Mouse (Mus musculus): Measurements from ENCODE around the gene Clic1.

DNA sequence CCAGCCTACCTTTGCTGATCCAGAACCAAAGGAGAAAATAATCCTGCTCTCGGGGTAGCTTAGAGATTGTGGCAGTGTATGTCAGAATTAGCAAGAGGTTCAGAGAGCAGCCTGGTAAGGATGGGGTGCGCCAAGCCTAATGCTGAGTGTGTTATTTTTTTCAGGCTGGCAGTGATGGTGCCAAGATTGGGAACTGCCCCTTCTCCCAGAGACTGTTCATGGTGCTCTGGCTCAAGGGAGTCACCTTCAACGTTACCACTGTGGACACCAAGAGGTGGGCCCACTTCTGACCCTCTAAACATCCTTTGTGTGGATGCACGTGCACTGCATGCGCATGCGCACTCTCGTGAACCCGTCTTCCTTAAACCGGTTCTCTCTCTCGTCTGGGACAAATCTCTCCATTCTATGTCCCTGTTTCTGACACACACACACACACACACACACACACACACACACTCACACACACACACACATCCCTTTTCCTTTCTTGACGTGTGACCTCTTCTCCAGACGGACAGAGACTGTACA is 2.6 kb downstream of the Clic1 start:
- no peak for TF ChIP-seq CTCF (IDR thresholded peaks at IDR 0.05; ENCODE audit: control insufficient read depth, insufficient read depth, insufficient read length)
- TF ChIP-seq MAX (IDR thresholded peaks at IDR 0.05) = no peak
- no peak for TF ChIP-seq USF1 (IDR thresholded peaks at IDR 0.05; ENCODE audit: low read depth)
- no peak for TF ChIP-seq MYOG (IDR thresholded peaks at IDR 0.05; ENCODE audit: control insufficient read depth, extremely low read depth, insufficient read length)
- TF ChIP-seq MYOD1 (IDR thresholded peaks at IDR 0.05; ENCODE audit: control insufficient read depth, insufficient read length, low read depth) = no peak

Measured in C2C12 (cell line).